In genomic region chr5:119944371-119944770, GRCm38 (mm10) we compare ENCODE assay signal across 15 mouse cellular contexts.
"Had no signal": no experiment of that assay in that cellular context is flagged by ENCODE, and none has a peak within 500 bp of the region (broad histone marks: within the 10 kb centered on the region; RNA-seq: fewer than 3 reads in every experiment).

No protein-coding gene starts in this region.

- H3K9ac ChIP-seq: kidney, embryonic 15.5 days; liver, embryonic 15.5 days; midbrain, embryonic 15.5 days; neural tube, embryonic 13.5 days had no signal

- H3K4me1 ChIP-seq: kidney, embryonic 15.5 days; liver, embryonic 15.5 days; midbrain, embryonic 10.5 days; midbrain, embryonic 15.5 days; neural tube, embryonic 13.5 days had no signal

- H3K4me2 ChIP-seq: kidney, embryonic 15.5 days; liver, embryonic 15.5 days; midbrain, embryonic 15.5 days; neural tube, embryonic 13.5 days had no signal

- H3K27me3 ChIP-seq: liver, embryonic 15.5 days; midbrain, embryonic 15.5 days; neural tube, embryonic 13.5 days had no signal

- H3K9me3 ChIP-seq: kidney, embryonic 15.5 days; liver, embryonic 15.5 days; midbrain, embryonic 10.5 days; midbrain, embryonic 15.5 days; neural tube, embryonic 13.5 days had no signal

- H3K36me3 ChIP-seq: kidney, embryonic 15.5 days; liver, embryonic 15.5 days; midbrain, embryonic 10.5 days; midbrain, embryonic 15.5 days; neural tube, embryonic 13.5 days had no signal

- ATAC-seq: lung, postnatal 0 days; midbrain, embryonic 15.5 days had no signal

- H3K4me3 ChIP-seq: kidney, embryonic 15.5 days; liver, embryonic 15.5 days; midbrain, embryonic 10.5 days; midbrain, embryonic 15.5 days; neural tube, embryonic 13.5 days had no signal

- H3K27ac ChIP-seq: kidney, embryonic 15.5 days; liver, embryonic 15.5 days; midbrain, embryonic 10.5 days; midbrain, embryonic 15.5 days; neural tube, embryonic 13.5 days had no signal

- DNase-seq: kidney, adult 2 months; kidney, postnatal 14 days; lung, adult 2 months; lung, postnatal 36 days; retina, postnatal 1 day; right cerebral cortex, postnatal 4 days; spleen, adult 18-20 months; thymus, adult 18-20 months; thymus, postnatal 14 days had no signal
